Mouse (Mus musculus) kidney, adult 18-20 months (tissue): ENCODE measurements around the gene Prx.
"Not testable (repeated sequence)": the region's sequence is repeated elsewhere in the genome, so short reads cannot be mapped to it uniquely, and the experiment has no call there.

Experiments used
- DNase-seq: peaks from one replicate; pipeline ENCODE4 v3.0.0; 2021

The Prx gene

GRCm38 (mm10) chr7:27486102-27486769 is 12.9 kb upstream of the Prx start:
- DNase-seq: no peak

GRCm38 (mm10) chr7:27486770-27487697 is 12.1 kb upstream of the Prx start, which contains the start of gene Sertad1:
TSS of gene Sertad1 (plus strand) at chr7:27486910.
- peak; percentile 100 for DNase-seq

DNA sequence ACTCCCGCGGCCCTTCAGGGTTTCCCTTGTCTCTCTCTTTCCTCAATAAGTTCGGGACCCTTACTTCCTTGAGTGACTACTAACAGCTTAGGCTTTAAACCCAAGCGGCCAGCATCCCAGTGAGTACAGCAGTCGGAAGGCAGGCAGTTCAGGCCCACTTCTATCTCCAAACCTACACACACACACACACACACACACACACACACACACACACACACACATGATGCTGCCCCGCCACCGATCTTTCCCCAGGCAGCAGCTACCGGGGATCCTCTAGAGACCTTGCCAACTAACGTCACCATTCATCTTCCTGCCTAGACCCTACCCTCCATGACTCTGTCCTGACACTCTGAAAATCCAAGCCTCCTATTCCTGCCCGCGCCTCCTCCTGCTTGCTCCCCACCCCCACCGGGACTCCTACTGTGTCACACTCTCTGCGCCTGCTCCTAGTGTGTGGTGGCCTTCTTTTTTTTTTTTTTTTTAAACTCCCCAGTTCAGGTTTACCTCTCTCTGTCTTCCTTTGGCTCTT is 11.3 kb upstream of the Prx start:
- DNase-seq: peak; percentile 65

GRCm38 (mm10) chr7:27489270-27489869 is 9.8 kb upstream of the Prx start:
- DNase-seq: no peak

DNA sequence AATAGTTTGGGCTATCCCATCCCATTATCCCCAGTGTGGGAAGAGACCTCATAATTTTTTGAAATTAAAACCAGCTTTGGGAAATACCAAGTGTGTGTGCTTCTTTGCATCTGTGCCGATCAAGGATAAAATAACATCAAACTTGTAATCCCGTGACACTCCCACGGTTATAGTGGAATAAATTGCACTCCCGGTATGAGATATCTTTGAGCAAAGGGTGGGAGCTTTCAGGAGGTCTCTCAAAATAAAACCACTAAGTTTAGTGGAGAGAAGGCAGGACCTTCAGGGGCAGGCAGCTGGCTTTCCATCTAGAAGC is 8.9 kb upstream of the Prx start:
- DNase-seq: no peak

GRCm38 (mm10) chr7:27490543-27491329 is 8.4 kb upstream of the Prx start:
- peak; percentile 96 for DNase-seq

GRCm38 (mm10) chr7:27491856-27492255 is 7.3 kb upstream of the Prx start:
- DNase-seq: peak; percentile 43

- no peak for DNase-seq
Observed at GRCm38 (mm10) chr7:27493022-27493421, 6.1 kb upstream of the Prx start.

- DNase-seq: no peak
Observed at GRCm38 (mm10) chr7:27493450-27493849, 5.7 kb upstream of the Prx start.

DNA sequence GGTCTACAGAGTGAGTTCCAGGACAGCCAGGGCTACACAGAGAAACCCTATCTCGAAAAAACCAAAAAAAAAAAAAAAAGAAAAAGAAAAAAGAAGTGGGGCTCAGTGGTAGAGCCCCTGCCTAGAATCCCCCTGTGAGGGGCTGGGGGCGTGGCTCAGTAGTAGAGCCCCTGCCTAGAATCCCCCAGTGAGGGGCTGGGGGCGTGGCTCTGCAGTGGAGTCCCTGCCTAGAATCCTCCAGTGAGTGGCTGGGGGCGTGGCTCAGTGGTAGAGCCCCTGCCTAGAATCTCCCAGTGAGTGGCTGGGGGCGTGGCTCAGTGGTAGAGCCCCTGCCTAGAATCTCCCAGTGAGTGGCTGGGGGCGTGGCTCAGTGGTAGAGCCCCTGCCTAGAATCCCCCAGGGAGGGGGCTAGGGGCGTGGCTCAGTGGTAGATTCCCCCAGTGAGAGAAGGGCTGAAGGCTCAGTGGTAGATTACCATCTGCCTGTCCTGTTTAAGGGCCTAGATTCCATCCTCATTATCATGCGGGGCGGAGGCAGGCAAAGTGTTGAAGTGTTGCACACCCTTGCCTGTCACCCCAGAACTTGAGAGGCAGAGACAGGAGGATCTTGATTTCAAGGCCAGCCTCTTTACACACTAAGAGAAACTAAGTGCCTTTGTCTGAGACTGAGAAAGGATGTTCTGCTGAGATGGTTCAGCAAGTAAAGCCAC is 4.3 kb upstream of the Prx start:
- not testable (repeated sequence) for DNase-seq

DNA sequence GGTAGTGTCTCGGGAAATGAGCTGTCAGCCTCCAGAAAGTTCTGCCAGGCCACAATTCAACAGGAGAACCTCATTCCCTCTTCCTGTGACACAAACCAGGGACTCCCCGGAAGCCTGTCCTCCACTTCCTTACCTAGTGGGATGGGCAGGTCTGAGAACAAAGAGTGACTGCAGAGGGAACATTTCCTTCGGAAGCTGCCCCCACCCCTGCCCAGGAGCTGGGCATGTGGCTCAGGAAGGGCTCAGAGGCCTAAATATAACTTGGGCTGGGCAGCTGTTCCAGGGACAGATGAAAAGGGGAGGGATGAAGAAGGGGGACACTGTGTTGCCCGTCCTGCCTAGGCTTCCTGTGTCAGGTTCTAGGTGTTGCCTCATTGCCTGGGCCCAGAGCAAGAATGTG is 2.5 kb downstream of the Prx start:
- DNase-seq: peak; percentile 33

GRCm38 (mm10) chr7:27506765-27507370 is 7.7 kb downstream of the Prx start:
- no peak for DNase-seq

DNA sequence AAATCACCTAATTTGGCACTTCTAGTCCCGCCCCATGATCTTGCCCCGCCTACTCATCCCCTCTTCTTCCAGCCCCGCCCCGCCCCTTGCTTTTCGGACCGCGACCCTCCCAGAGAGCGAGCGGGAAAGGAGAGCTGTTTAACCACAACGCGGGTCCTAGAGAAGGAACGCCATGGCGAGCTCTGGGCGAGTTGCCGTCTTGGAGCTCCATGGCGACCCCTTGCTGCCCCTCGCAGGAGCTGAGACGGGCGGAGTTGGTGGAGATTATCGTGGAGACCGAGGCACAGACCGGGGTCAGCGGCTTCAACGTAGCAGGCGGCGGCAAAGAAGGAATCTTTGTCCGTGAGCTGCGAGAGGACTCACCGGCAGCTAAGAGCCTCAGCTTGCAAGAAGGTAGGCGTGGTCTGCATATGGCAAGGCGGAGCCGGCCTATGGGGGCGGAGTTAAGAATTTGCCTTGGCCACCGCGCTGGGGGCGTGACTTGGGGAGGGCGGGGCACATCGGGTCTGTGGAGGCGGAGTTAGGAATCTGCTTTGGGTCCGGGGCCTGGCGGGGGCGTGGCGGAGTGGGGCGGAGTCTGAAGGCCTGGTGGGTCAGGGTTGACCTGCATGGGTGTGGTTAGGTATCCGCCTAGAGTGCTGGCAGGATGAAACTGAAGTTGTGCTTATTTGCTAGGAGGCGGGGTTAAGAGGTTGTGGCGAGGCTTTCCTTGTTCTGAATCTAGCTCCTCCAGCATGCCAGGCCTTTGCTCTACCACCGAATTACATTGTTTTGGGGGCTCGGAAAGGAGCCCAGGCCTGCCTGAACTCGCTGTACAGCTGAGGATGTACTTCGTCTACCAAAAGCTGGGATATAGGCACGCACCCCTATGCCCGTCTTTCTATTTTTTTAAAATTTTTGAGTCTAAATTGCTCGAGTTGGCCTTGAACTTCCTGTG is 8.9 kb downstream of the Prx start:
- DNase-seq: peak; percentile 100

GRCm38 (mm10) chr7:27508648-27509005 is 9.5 kb downstream of the Prx start:
- DNase-seq: peak; percentile 52

DNA sequence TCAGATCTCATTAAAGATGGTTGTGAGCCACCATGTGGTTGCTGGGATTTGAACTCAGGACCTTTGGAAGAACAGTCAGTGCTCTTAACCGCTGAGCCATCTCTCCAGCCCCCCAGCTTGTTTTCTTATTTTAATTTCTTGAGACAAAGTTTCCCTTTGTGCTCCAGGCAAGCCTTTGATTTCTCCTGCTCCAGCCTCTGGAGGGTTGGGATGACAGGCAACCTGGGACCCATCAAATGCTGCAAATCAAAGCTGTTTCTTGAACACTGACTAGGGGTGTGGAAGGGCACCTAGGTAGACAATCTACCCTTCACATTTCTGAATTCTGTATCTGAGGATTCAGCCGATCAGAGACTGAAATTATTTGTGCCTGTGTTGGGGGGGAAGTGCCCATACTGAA is 11.7 kb downstream of the Prx start:
- no peak for DNase-seq

DNA sequence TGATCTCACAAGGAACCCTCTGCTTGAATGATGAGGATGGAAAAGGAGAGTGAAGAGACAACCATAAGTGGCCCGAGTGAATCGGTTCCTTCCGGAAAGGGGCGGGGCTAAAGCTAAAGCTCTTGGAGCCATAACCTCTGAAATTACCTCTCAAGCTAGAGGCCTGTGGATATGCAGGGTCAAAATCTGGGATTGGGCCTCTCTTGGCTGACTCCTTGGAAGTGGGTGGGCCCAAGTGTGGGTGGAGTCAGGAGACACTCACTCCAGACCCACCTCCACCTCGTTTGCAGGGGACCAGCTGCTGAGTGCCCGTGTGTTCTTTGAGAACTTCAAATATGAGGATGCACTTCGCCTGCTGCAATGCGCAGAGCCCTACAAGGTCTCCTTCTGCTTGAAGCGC is 15.8 kb downstream of the Prx start:
- DNase-seq: no peak

- DNase-seq: no peak
Observed at GRCm38 (mm10) chr7:27518314-27518713, 19.2 kb downstream of the Prx start.

- no peak for DNase-seq
Observed at GRCm38 (mm10) chr7:27520104-27520503, 21.0 kb downstream of the Prx start.

- DNase-seq: no peak
Observed at GRCm38 (mm10) chr7:27520599-27520998, 21.5 kb downstream of the Prx start.

DNA sequence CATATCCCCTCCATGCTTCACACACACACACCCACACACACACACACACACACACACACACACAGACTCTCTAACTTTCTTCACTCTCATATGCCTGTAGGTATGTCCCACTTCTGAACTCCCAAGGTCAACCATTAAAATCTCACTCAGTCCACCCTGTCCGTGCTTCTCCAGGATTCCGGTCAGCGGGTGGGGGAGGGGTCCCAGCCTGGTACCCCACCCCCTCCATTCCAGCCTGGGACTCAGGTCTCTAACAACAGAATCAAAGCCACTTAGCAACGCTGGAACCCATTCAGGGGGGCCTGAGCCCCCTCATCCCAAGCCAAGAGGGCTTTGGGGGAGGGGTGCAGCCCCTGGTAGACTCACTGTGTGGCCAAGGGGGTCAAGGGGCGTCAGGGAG is 23.8 kb downstream of the Prx start, which contains the start of gene Hipk4:
Gene Hipk4 (plus strand): TSS at position 301 of the 400 bp plus-strand sequence.
- DNase-seq: no peak
